Mouse (Mus musculus): Measurements from ENCODE around the gene Ada. TPM values are rescaled to one million over a fixed set of nuclear protein-coding genes. Genes with fewer than 3 reads are reported as not detected.

Ada gene
- 9.1 and 10.0 TPM in 2 replicates for polyA plus RNA-seq (2016; fragmentation: Nextera tagmentation; extraction: Ambion mirVana)

GRCm38 (mm10) chr2:163749647-163750611 lies at the start of gene Ada:
TSS of gene Ada (minus strand) at chr2:163750239.
- Histone ChIP-seq H3K27ac (replicated peaks) (peak within 1 kb of the TSS; percentile 76), H3K9me3 (replicated peaks) (no peaks in the 10 kb centered on the region), H3K4me1 (peaks cover 20% of the 10 kb centered on the region), H3K27me3 (ENCODE audit: low read depth, poor library complexity, severe bottlenecking) (peaks cover 62% of the 10 kb centered on the region), H3K36me3 (no peaks in the 10 kb centered on the region), H3K4me3 (peak within 1 kb of the TSS; percentile 73)
- WGBS: under 1% methylated on average over 50 of the region's 57 CpGs
- peak; percentile 73 for DNase-seq (ENCODE audit: low spot score)

- H3K27ac ChIP-seq (replicated peaks): no peak overlapping the region
- 82% methylated on average over 7 of the region's 7 CpGs for WGBS
- no peak overlapping the region for H3K4me3 ChIP-seq
- H3K36me3 ChIP-seq: no peaks in the 10 kb centered on the region
- H3K4me1 ChIP-seq: no peaks in the 10 kb centered on the region
- no peaks in the 10 kb centered on the region for H3K9me3 ChIP-seq (replicated peaks)
- no peaks in the 10 kb centered on the region for H3K27me3 ChIP-seq (ENCODE audit: low read depth, poor library complexity, severe bottlenecking)
- DNase-seq (ENCODE audit: low spot score): no peak
Measured at GRCm38 (mm10) chr2:163798411-163798810, 48.4 kb upstream of the Ada start.

- Histone ChIP-seq H3K36me3 (no peaks in the 10 kb centered on the region), H3K27me3 (ENCODE audit: low read depth, poor library complexity, severe bottlenecking) (0 out of 2 replicates have a peak, but pooled peaks cover 12% of the 10 kb centered on the region), H3K27ac (replicated peaks) (no peak overlapping the region), H3K4me1 (no peaks in the 10 kb centered on the region), H3K4me3 (no peak overlapping the region), H3K9me3 (replicated peaks) (no peaks in the 10 kb centered on the region)
- DNase-seq (ENCODE audit: low spot score): peak; percentile 47
- 82% methylated on average over 4 of the region's 4 CpGs for WGBS
Measured at GRCm38 (mm10) chr2:163788484-163788883, 38.4 kb upstream of the Ada start.

- no peak overlapping the region for H3K4me3 ChIP-seq
- H3K4me1 ChIP-seq: no peaks in the 10 kb centered on the region
- H3K27me3 ChIP-seq (ENCODE audit: low read depth, poor library complexity, severe bottlenecking): peaks cover 18% of the 10 kb centered on the region; the same call in 1 of the 2 replicates
- WGBS: 55% methylated on average over 3 of the region's 3 CpGs
- no peaks in the 10 kb centered on the region for H3K36me3 ChIP-seq
- no peak overlapping the region for H3K27ac ChIP-seq (replicated peaks)
- peak; percentile 50 for DNase-seq (ENCODE audit: low spot score)
- H3K9me3 ChIP-seq (replicated peaks): no peaks in the 10 kb centered on the region
Measured at GRCm38 (mm10) chr2:163787709-163788108, 37.7 kb upstream of the Ada start.

- 87% methylated on average over 6 of the region's 6 CpGs for WGBS
- no peak for DNase-seq (ENCODE audit: low spot score)
- Histone ChIP-seq H3K36me3 (no peaks in the 10 kb centered on the region), H3K27ac (replicated peaks) (no peak overlapping the region), H3K4me3 (no peak overlapping the region), H3K4me1 (no peaks in the 10 kb centered on the region), H3K9me3 (replicated peaks) (no peaks in the 10 kb centered on the region), H3K27me3 (ENCODE audit: low read depth, poor library complexity, severe bottlenecking) (peaks cover 24% of the 10 kb centered on the region; the same call in 1 of the 2 replicates)
Measured at GRCm38 (mm10) chr2:163787086-163787485, 37.0 kb upstream of the Ada start.

- no peaks in the 10 kb centered on the region for H3K36me3 ChIP-seq
- no peak overlapping the region for H3K4me3 ChIP-seq
- 80% methylated on average over 4 of the region's 4 CpGs for WGBS
- H3K27ac ChIP-seq (replicated peaks): no peak overlapping the region
- peaks cover 5% of the 10 kb centered on the region; the same call in 1 of the 2 replicates for H3K4me1 ChIP-seq
- peaks cover 56% of the 10 kb centered on the region for H3K27me3 ChIP-seq (ENCODE audit: low read depth, poor library complexity, severe bottlenecking)
- H3K9me3 ChIP-seq (replicated peaks): no peaks in the 10 kb centered on the region
- DNase-seq (ENCODE audit: low spot score): no peak
Measured at GRCm38 (mm10) chr2:163783901-163784300, 33.9 kb upstream of the Ada start.

GRCm38 (mm10) chr2:163783368-163783767 lies 33.3 kb upstream of the Ada start:
- H3K4me1 ChIP-seq: peaks cover 10% of the 10 kb centered on the region
- no peak for DNase-seq (ENCODE audit: low spot score)

GRCm38 (mm10) chr2:163778896-163779295 lies 28.9 kb upstream of the Ada start:
- peaks cover 35% of the 10 kb centered on the region for H3K4me1 ChIP-seq
- H3K9me3 ChIP-seq (replicated peaks): no peaks in the 10 kb centered on the region
- H3K36me3 ChIP-seq: no peaks in the 10 kb centered on the region
- H3K27me3 ChIP-seq (ENCODE audit: low read depth, poor library complexity, severe bottlenecking): peaks cover 96% of the 10 kb centered on the region
- WGBS: 64% methylated on average over 4 of the region's 4 CpGs
- no peak for DNase-seq (ENCODE audit: low spot score)
- no peak overlapping the region for H3K27ac ChIP-seq (replicated peaks)
- H3K4me3 ChIP-seq: no peak overlapping the region

More at GRCm38 (mm10) chr2:163783368-163783767, 33.3 kb upstream of the Ada start:
- no peaks in the 10 kb centered on the region for H3K9me3 ChIP-seq (replicated peaks)
- no peaks in the 10 kb centered on the region for H3K36me3 ChIP-seq
- no peak overlapping the region for H3K27ac ChIP-seq (replicated peaks)
- H3K4me3 ChIP-seq: no peak overlapping the region
- H3K27me3 ChIP-seq (ENCODE audit: low read depth, poor library complexity, severe bottlenecking): peaks cover 61% of the 10 kb centered on the region
- 87% methylated on average over 6 of the region's 6 CpGs for WGBS

GRCm38 (mm10) chr2:163777061-163777460 lies 27.0 kb upstream of the Ada start:
- H3K4me3 ChIP-seq: peak overlapping the region; percentile 6; the same call in 1 of the 2 replicates
- peaks cover 35% of the 10 kb centered on the region for H3K4me1 ChIP-seq
- no peaks in the 10 kb centered on the region for H3K9me3 ChIP-seq (replicated peaks)
- peaks cover 98% of the 10 kb centered on the region for H3K27me3 ChIP-seq (ENCODE audit: low read depth, poor library complexity, severe bottlenecking)
- no peaks in the 10 kb centered on the region for H3K36me3 ChIP-seq
- WGBS: 0% methylated on average over 2 of the region's 2 CpGs
- DNase-seq (ENCODE audit: low spot score): peak; percentile 28
- H3K27ac ChIP-seq (replicated peaks): no peak overlapping the region

- H3K36me3 ChIP-seq: no peaks in the 10 kb centered on the region
- WGBS: 6% methylated on average over 13 of the region's 13 CpGs
- peaks cover 98% of the 10 kb centered on the region for H3K27me3 ChIP-seq (ENCODE audit: low read depth, poor library complexity, severe bottlenecking)
- peak overlapping the region; percentile 6; the same call in 1 of the 2 replicates for H3K4me3 ChIP-seq
- H3K4me1 ChIP-seq: peaks cover 35% of the 10 kb centered on the region
- 0 out of 2 replicates have a peak overlapping the region, but pooled peaks have one; percentile 9 for H3K27ac ChIP-seq (replicated peaks)
- peak; percentile 45 for DNase-seq (ENCODE audit: low spot score)
- H3K9me3 ChIP-seq (replicated peaks): no peaks in the 10 kb centered on the region
Measured at GRCm38 (mm10) chr2:163776661-163777060, 26.6 kb upstream of the Ada start.

- H3K9me3 ChIP-seq (replicated peaks): no peaks in the 10 kb centered on the region
- no peaks in the 10 kb centered on the region for H3K4me1 ChIP-seq
- H3K36me3 ChIP-seq: no peaks in the 10 kb centered on the region
- WGBS: 91% methylated on average over 8 of the region's 8 CpGs
- no peak for DNase-seq (ENCODE audit: low spot score)
- H3K27me3 ChIP-seq (ENCODE audit: low read depth, poor library complexity, severe bottlenecking): peaks cover 60% of the 10 kb centered on the region
- H3K4me3 ChIP-seq: no peak overlapping the region
- no peak overlapping the region for H3K27ac ChIP-seq (replicated peaks)
Measured at GRCm38 (mm10) chr2:163770731-163771130, 20.7 kb upstream of the Ada start.

GRCm38 (mm10) chr2:163766890-163767289 lies 16.9 kb upstream of the Ada start:
- Histone ChIP-seq H3K36me3 (no peaks in the 10 kb centered on the region), H3K9me3 (replicated peaks) (no peaks in the 10 kb centered on the region), H3K4me3 (no peak overlapping the region), H3K4me1 (peaks cover 5% of the 10 kb centered on the region), H3K27ac (replicated peaks) (no peak overlapping the region), H3K27me3 (ENCODE audit: low read depth, poor library complexity, severe bottlenecking) (peaks cover 21% of the 10 kb centered on the region)
- DNase-seq (ENCODE audit: low spot score): no peak
- WGBS: 78% methylated on average over 1 of the region's 1 CpGs

GRCm38 (mm10) chr2:163766261-163766660 lies 16.2 kb upstream of the Ada start:
- peaks cover 5% of the 10 kb centered on the region for H3K4me1 ChIP-seq
- H3K27ac ChIP-seq (replicated peaks): no peak overlapping the region
- no peaks in the 10 kb centered on the region for H3K9me3 ChIP-seq (replicated peaks)
- H3K36me3 ChIP-seq: no peaks in the 10 kb centered on the region
- DNase-seq (ENCODE audit: low spot score): no peak
- H3K4me3 ChIP-seq: no peak overlapping the region
- peaks cover 15% of the 10 kb centered on the region for H3K27me3 ChIP-seq (ENCODE audit: low read depth, poor library complexity, severe bottlenecking)

All from midbrain, embryonic 10.5 days (tissue).